In the genomic region with DNA sequence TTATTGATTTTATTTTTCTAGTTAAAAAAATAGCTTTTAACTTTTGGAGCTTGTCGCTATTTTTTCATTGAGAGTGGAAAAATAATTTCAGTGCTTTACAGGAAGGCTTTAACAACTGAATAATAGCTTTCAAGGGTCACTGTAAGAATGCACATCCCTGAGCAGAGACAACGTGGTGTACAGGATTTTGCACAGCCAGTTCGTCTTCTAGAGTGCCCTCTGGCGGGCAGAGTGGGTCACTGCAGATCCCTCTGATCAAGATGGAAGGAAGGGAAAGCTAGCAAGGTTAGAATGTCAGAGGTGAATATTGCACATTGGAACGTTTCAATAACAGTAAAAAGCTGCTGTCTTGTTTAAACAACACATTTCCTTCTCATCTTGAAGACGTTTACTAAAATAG, we compare ENCODE assay signal across 8 mouse cellular contexts. TPM values are rescaled to one million over a fixed set of nuclear protein-coding genes. Genes with fewer than 3 reads are reported as not detected.
A peak's percentile ranks its signal among the peaks of the same experiment; 100 is the strongest.
DNase-seq lines count a peak whose midpoint lies in the region; ATAC-seq and TF ChIP-seq lines count a peak whose summit lies in the region.

No protein-coding gene starts in this region.

- H3K4me2 ChIP-seq in liver, embryonic 11.5 days: no peak overlapping the region
- no peak overlapping the region for H3K4me2 ChIP-seq in intestine, postnatal 0 days (replicated peaks; ENCODE audit: low read depth)

- ATAC-seq in liver, embryonic 11.5 days (replicated peaks; ENCODE audit: low FRiP score): no peak
- 0 out of 2 replicates have a peak, but pooled peaks have one; percentile 38 for ATAC-seq in intestine, postnatal 0 days
- ATAC-seq in monocyte, adult 5-6 weeks (replicated peaks; ENCODE audit: insufficient number of reproducible peaks, low FRiP score, low TSS enrichment, poor library complexity, severe bottlenecking): peak; percentile 61; the same call in 1 of the 2 replicates

- H3K36me3 ChIP-seq in liver, adult 2 months (ENCODE audit: control insufficient read depth, insufficient read depth, low read length): no peaks in the 10 kb centered on the region
- no peaks in the 10 kb centered on the region for H3K36me3 ChIP-seq in liver, embryonic 11.5 days (ENCODE audit: control insufficient read depth, insufficient read depth, low read length)
- no peaks in the 10 kb centered on the region for H3K36me3 ChIP-seq in intestine, postnatal 0 days (ENCODE audit: control insufficient read depth, insufficient read depth)

- intact Hi-C loops in left cerebral cortex, postnatal 14 days (cut with DNase I): loop anchor here (5.0 kb wide), 1 partner anchor 87 kb away; no protein-coding TSS in a partner anchor

- no peaks in the 10 kb centered on the region for H3K27me3 ChIP-seq in liver, adult 2 months (ENCODE audit: control insufficient read depth, insufficient read depth, low read length)
- H3K27me3 ChIP-seq in liver, embryonic 11.5 days (replicated peaks; ENCODE audit: control insufficient read depth, insufficient read depth, low read length): no peaks in the 10 kb centered on the region
- no peaks in the 10 kb centered on the region for H3K27me3 ChIP-seq in intestine, postnatal 0 days (replicated peaks; ENCODE audit: control insufficient read depth, insufficient read depth, low read length)

- no peaks in the 10 kb centered on the region for H3K9me3 ChIP-seq in liver, embryonic 11.5 days (ENCODE audit: control insufficient read depth, low read length)
- H3K9me3 ChIP-seq in intestine, postnatal 0 days (ENCODE audit: control insufficient read depth): no peaks in the 10 kb centered on the region

- no peaks in the 10 kb centered on the region for H3K79me2 ChIP-seq in liver, adult 2 months (ENCODE audit: control insufficient read depth, insufficient read depth, low read length)

- H3K4me1 ChIP-seq in liver, adult 2 months (ENCODE audit: control insufficient read depth, insufficient read depth, low read length): no peaks in the 10 kb centered on the region
- no peaks in the 10 kb centered on the region for H3K4me1 ChIP-seq in liver, embryonic 11.5 days (replicated peaks; ENCODE audit: control insufficient read depth, insufficient read depth, low read length)
- no peaks in the 10 kb centered on the region for H3K4me1 ChIP-seq in intestine, postnatal 0 days (replicated peaks; ENCODE audit: control insufficient read depth, insufficient read depth, low read length)

- TF ChIP-seq POLR2A in liver, adult 2 months (IDR thresholded peaks at IDR 0.05; ENCODE audit: extremely low read depth, insufficient read depth, low read length): no peak

- H3K9ac ChIP-seq in liver, adult 2 months (ENCODE audit: low read depth, low read length): no peak overlapping the region
- no peak overlapping the region for H3K9ac ChIP-seq in liver, embryonic 11.5 days (ENCODE audit: low read depth, low read length)
- no peak overlapping the region for H3K9ac ChIP-seq in intestine, postnatal 0 days (ENCODE audit: low read depth, low read length)

- DNase-seq in liver, adult 2 months (ENCODE audit: extremely low read depth, low read depth, low spot score): peak; percentile 61
- DNase-seq in liver, embryonic 11.5 days (ENCODE audit: low spot score): no peak
- DNase-seq in cerebellum, postnatal 14 days: peak; percentile 87 to 89
- peak; percentile 52 for DNase-seq in gastrocnemius, adult 18-20 months (ENCODE audit: low spot score)
- peak; percentile 78 to 87 for DNase-seq in left cerebral cortex, postnatal 14 days (ENCODE audit: low spot score in 2 of 2)
- DNase-seq in spleen, postnatal 4 days (ENCODE audit: low spot score in 2 of 2): peak; percentile 59 to 86

- peak; percentile 89 for TF ChIP-seq CTCF in liver, adult 2 months (IDR thresholded peaks at IDR 0.05; ENCODE audit: low read depth, low read length)
- TF ChIP-seq CTCF in intestine, postnatal 0 days (IDR thresholded peaks at IDR 0.05; ENCODE audit: low read depth): peak; percentile 91

- no peak overlapping the region for H3K4me3 ChIP-seq in liver, adult 2 months (ENCODE audit: insufficient read depth, low read depth, low read length)
- no peak overlapping the region for H3K4me3 ChIP-seq in liver, embryonic 11.5 days (ENCODE audit: low read depth, low read length)
- no peak overlapping the region for H3K4me3 ChIP-seq in intestine, postnatal 0 days (ENCODE audit: low read depth, low read length)

- 1% methylated on average over 6 of the region's 6 CpGs for WGBS in liver, adult 2 months
- WGBS in liver, embryonic 11.5 days: 5% methylated on average over 6 of the region's 6 CpGs
- WGBS in intestine, postnatal 0 days: 2% methylated on average over 6 of the region's 6 CpGs

- H3K27ac ChIP-seq in liver, adult 2 months (replicated peaks; ENCODE audit: insufficient read depth, low read depth, low read length): no peak overlapping the region
- no peak overlapping the region for H3K27ac ChIP-seq in liver, embryonic 11.5 days (ENCODE audit: low read depth, low read length)
- no peak overlapping the region for H3K27ac ChIP-seq in intestine, postnatal 0 days (ENCODE audit: low read depth, low read length)

RNA-seq across cellular contexts. Expression of gene Afp, which starts 10.2 kb away (rescaled TPM):
- total RNA-seq in liver, adult 2 months (2014; rRNA removed): 1.3 and 1.9 TPM in 2 replicates
- 0.10 and 0.23 TPM in 2 replicates for polyA plus RNA-seq in liver, adult 2 months (2012; rRNA removed)
- polyA plus RNA-seq in liver, embryonic 11.5 days (2014; fragmentation: Nextera tagmentation; extraction: Ambion mirVana): 6,352 and 6,971 TPM in 2 replicates
- total RNA-seq in gastrocnemius, adult 18-20 months (2021): not detected
- 541 and 696 TPM in 2 replicates for polyA plus RNA-seq in intestine, postnatal 0 days (2015; fragmentation: Nextera tagmentation; extraction: Ambion mirVana)
- total RNA-seq in left cerebral cortex, postnatal 14 days (2021): not detected
- total RNA-seq in monocyte, adult 5-6 weeks (2017): 0.78 TPM in 1 of 3 replicates, not detected in the others

RNA-seq across cellular contexts. Expression of gene Afm, which starts 18.0 kb away (rescaled TPM):
- total RNA-seq in liver, adult 2 months (2014; rRNA removed): 233 and 234 TPM in 2 replicates
- polyA plus RNA-seq in liver, adult 2 months (2012; rRNA removed): 108 and 116 TPM in 2 replicates
- polyA plus RNA-seq in liver, embryonic 11.5 days (2014; fragmentation: Nextera tagmentation; extraction: Ambion mirVana): 8.8 and 11.4 TPM in 2 replicates
- total RNA-seq in gastrocnemius, adult 18-20 months (2021): under 1 TPM in 1 of 2 experiments, not detected in 1; 0.17 TPM
- 8.2 and 9.4 TPM in 2 replicates for polyA plus RNA-seq in intestine, postnatal 0 days (2015; fragmentation: Nextera tagmentation; extraction: Ambion mirVana)
- total RNA-seq in left cerebral cortex, postnatal 14 days (2021): not detected
- total RNA-seq in monocyte, adult 5-6 weeks (2017): not detected in 3 replicates

RNA-seq across cellular contexts. Expression of gene Alb, which starts 40.0 kb away (rescaled TPM):
- 64,755 and 74,209 TPM in 2 replicates for total RNA-seq in liver, adult 2 months (2014; rRNA removed)
- 38,500 and 40,596 TPM in 2 replicates for polyA plus RNA-seq in liver, adult 2 months (2012; rRNA removed)
- polyA plus RNA-seq in liver, embryonic 11.5 days (2014; fragmentation: Nextera tagmentation; extraction: Ambion mirVana): 772 and 788 TPM in 2 replicates
- total RNA-seq in gastrocnemius, adult 18-20 months (2021): 10 to 100 TPM in 1 of 2 experiments, under 1 TPM in 1; 0.14 to 26.8 TPM
- polyA plus RNA-seq in intestine, postnatal 0 days (2015; fragmentation: Nextera tagmentation; extraction: Ambion mirVana): 0.99 and 1.1 TPM in 2 replicates
- total RNA-seq in left cerebral cortex, postnatal 14 days (2021): under 1 TPM in 1 of 2 experiments, not detected in 1; 0.29 TPM
- total RNA-seq in monocyte, adult 5-6 weeks (2017): not detected in 3 replicates

Comparison
In these comparisons a context has a peak if more than half of its experiments do, and no peak if none do; other contexts are left out.
1. RNA of gene Afm, which starts 18.0 kb away (total RNA-seq): 233 to 234 TPM in liver, adult 2 months; 0.17 TPM in gastrocnemius, adult 18-20 months, not detected in left cerebral cortex, postnatal 14 days and not detected in monocyte, adult 5-6 weeks; every median in the first group is over 100 times any median in the second.
2. RNA of gene Alb, which starts 40.0 kb away (total RNA-seq): 64,755 to 74,209 TPM in liver, adult 2 months; 0.14 to 26.8 TPM in gastrocnemius, adult 18-20 months, 0.29 TPM in left cerebral cortex, postnatal 14 days and not detected in monocyte, adult 5-6 weeks; every median in the first group is over 1,000 times any median in the second.